Mouse (Mus musculus): Measurements from ENCODE around the gene Enpp1. TPM values are rescaled to one million over a fixed set of nuclear protein-coding genes. Genes with fewer than 3 reads are reported as not detected.
A peak's percentile ranks its signal among the peaks of the same experiment; 100 is the strongest.

The Enpp1 gene
- 4.5 and 4.8 TPM in 2 replicates for polyA plus RNA-seq (2015; fragmentation: Nextera tagmentation; extraction: Ambion mirVana)

DNA sequence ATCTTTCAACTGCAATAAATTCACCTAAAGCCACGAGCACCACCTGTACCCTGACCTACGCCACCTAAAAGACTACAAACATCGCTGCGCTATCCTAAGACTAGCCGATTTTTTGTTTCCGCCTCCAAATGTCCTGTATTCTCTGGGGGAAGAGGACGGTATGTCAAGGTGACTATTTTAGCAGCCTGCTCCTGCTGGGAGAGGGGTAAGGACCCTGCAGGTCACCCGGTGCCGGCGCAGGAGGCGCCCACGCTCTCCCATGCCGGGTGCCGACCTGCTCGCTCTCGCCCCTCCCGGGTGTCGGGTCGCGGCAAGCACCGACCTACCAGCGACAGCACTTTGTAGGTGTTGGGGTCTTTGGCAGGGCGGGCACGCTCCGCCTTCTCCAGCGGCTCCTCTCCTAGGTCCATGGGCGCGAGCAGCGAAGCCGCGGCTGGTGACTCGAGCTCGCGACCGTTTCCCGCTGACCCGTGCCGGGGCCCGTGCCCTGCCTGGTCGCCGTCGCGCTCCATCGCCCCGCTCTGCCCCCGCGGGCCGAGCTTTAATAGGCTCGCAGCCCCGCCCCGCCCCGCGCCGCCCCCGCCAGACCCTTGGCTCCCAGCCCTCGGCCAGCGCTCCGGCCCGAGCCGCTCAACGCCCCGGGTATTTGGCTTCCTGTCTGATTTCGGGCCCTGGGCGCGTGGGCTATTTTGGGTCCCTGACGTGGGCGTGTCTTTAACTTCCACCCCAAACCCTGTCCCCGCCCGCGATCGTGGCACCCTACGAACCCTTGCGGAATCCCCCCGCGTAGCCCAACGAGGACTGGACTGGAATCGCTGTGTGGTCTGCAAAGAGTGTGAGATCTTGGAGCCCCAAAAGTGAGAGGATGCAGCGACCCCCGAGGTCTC, at the start of gene Enpp1:
Gene Enpp1 (minus strand): TSS at position 680 of the 887 bp plus-strand sequence.
- H3K36me3 ChIP-seq (ENCODE audit: control insufficient read depth, insufficient read depth, low read length): no peaks in the 10 kb centered on the region
- 0 out of 2 replicates have a peak within 1 kb of the TSS, but pooled peaks have one; percentile 18 for H3K27ac ChIP-seq (replicated peaks)
- H3K4me1 ChIP-seq (replicated peaks; ENCODE audit: control insufficient read depth, insufficient read depth): no peaks in the 10 kb centered on the region
- DNase-seq (ENCODE audit: low spot score) (peak; percentile 69), ATAC-seq (ENCODE audit: low FRiP score, low TSS enrichment) (peak; percentile 87)
- H3K4me3 ChIP-seq (ENCODE audit: low read depth, low read length): peak within 1 kb of the TSS; percentile 66
- no peaks in the 10 kb centered on the region for H3K27me3 ChIP-seq (ENCODE audit: control insufficient read depth, insufficient read depth, low read length)
- TF ChIP-seq CTCF (IDR thresholded peaks at IDR 0.05; ENCODE audit: low read depth) (no peak), EP300 (optimal IDR thresholded peaks at IDR 0.05) (no peak)
- H3K9ac ChIP-seq (ENCODE audit: low read length): peak within 1 kb of the TSS; percentile 69
- peak within 1 kb of the TSS; percentile 100 for H3K4me2 ChIP-seq (replicated peaks; ENCODE audit: low read depth)
- H3K9me3 ChIP-seq (ENCODE audit: control insufficient read depth, low read length): no peaks in the 10 kb centered on the region
- WGBS: under 1% methylated on average over 72 of the region's 79 CpGs

DNA sequence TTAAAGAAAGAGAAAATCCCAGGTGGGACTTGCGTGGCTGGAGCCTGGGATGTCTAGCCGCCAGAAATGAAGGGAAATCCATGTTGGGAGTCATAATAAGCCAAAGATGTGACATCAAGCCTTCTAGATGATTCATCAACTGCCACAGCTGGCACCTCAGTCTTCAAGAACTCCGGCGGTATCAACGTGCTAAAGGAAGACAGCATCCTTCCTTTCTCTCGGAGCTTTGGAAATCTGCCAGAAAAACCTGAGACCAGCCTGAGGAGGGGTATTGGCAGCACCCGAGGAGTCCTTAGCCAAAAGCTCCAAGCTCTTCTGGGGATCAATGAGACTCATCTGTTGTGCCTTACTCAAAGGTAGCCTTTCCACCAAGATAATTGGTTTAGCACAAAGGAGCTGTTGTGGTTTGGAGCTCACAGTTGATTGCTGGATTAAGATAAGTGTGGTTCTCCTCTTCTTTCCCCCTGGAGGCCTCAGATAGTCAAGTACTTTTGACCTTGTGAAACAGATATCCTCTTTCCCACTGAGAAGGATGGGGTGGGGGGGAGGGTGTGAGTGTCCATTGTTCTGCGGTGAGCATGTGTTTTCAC, 46.5 kb upstream of the Enpp1 start:
- H3K9me3 ChIP-seq (ENCODE audit: control insufficient read depth, low read length): no peaks in the 10 kb centered on the region
- H3K27ac ChIP-seq (replicated peaks): no peak overlapping the region
- no peak overlapping the region for H3K9ac ChIP-seq (ENCODE audit: low read length)
- no peak for DNase-seq (ENCODE audit: low spot score)
- no peaks in the 10 kb centered on the region for H3K4me1 ChIP-seq (replicated peaks; ENCODE audit: control insufficient read depth, insufficient read depth)
- no peaks in the 10 kb centered on the region for H3K36me3 ChIP-seq (ENCODE audit: control insufficient read depth, insufficient read depth, low read length)
- no peak for ATAC-seq (ENCODE audit: low FRiP score, low TSS enrichment)
- no peak for TF ChIP-seq CTCF (IDR thresholded peaks at IDR 0.05; ENCODE audit: low read depth)
- no peak for TF ChIP-seq EP300 (optimal IDR thresholded peaks at IDR 0.05)
- H3K4me2 ChIP-seq (replicated peaks; ENCODE audit: low read depth): no peak overlapping the region
- H3K27me3 ChIP-seq (ENCODE audit: control insufficient read depth, insufficient read depth, low read length): no peaks in the 10 kb centered on the region
- 61% methylated on average over 8 of the region's 8 CpGs for WGBS
- H3K4me3 ChIP-seq (ENCODE audit: low read depth, low read length): no peak overlapping the region

DNA sequence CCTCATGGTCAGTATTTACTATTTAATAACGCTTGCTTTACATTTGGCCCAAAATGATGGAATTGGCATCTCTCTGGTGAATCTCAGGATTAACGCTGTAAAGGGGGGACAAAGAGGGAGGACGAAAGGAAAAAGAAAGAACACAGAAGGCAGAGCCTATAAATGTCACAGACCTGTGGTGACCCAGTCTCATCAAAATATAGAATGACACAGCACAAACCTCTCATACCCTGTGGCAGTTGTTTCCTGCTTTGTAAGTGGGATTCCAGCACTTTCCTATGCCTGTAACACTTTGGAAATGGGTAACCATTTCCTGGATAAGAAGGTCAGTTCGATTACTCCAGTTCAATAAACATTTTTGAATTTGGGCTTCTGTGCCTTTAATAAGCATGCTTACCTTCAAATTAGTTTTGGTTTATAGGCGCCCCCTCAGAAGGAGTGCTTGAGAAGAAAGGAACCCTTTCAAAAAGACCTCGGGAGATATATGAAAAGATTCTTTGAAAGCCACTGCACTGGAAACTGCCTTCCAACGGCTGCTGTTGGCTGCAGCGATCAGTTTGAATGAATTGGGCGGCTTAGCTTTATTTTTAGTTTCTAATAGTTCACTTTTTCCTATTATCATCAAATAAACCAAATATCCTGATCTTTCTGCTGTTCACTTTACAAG, 43.0 kb upstream of the Enpp1 start:
- WGBS: 65% methylated on average over 9 of the region's 9 CpGs
- no peaks in the 10 kb centered on the region for H3K4me1 ChIP-seq (replicated peaks; ENCODE audit: control insufficient read depth, insufficient read depth)
- H3K9me3 ChIP-seq (ENCODE audit: control insufficient read depth, low read length): no peaks in the 10 kb centered on the region
- H3K27me3 ChIP-seq (ENCODE audit: control insufficient read depth, insufficient read depth, low read length): no peaks in the 10 kb centered on the region
- H3K36me3 ChIP-seq (ENCODE audit: control insufficient read depth, insufficient read depth, low read length): no peaks in the 10 kb centered on the region
- H3K4me2 ChIP-seq (replicated peaks; ENCODE audit: low read depth): peak overlapping the region; percentile 41; the same call in 1 of the 2 replicates
- TF ChIP-seq CTCF (IDR thresholded peaks at IDR 0.05; ENCODE audit: low read depth) (no peak), EP300 (optimal IDR thresholded peaks at IDR 0.05) (no peak)
- no peak overlapping the region; the same call in 1 of the 2 replicates for H3K27ac ChIP-seq (replicated peaks)
- no peak for DNase-seq (ENCODE audit: low spot score)
- H3K4me3 ChIP-seq (ENCODE audit: low read depth, low read length): no peak overlapping the region
- no peak overlapping the region for H3K9ac ChIP-seq (ENCODE audit: low read length)
- ATAC-seq (ENCODE audit: low FRiP score, low TSS enrichment): peak; percentile 16; the same call in 1 of the 2 replicates

DNA sequence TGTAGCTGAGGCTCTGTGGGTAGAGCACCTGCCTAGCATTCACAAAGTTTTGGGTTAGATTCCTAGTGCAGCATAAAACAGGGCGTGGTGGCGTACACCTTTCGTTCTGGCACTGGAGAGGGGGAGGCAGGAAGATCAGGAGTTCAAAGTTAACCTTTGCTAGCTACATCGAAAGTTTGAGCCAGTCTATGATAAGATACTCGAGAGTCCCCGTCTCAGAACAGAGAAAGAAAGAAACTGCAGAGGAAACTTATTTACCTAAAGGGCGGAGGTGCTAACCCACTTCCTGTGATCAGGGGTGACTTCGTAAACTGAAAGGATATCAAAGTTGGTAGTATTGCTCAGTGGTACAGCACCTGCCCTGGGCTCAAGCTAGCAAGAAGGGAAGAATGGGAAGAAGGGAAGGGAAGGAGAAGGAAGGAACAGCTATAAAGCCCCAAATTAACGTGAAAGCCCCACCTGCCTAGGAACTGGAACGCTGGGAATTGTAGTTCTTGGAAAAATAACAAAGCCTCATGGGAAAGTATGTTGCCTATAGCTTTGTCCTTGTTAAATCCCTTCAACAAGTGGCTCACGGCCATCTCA, 42.4 kb upstream of the Enpp1 start:
- TF ChIP-seq CTCF (IDR thresholded peaks at IDR 0.05; ENCODE audit: low read depth) (no peak), EP300 (optimal IDR thresholded peaks at IDR 0.05) (no peak)
- peak overlapping the region; percentile 56 for H3K27ac ChIP-seq (replicated peaks)
- no peaks in the 10 kb centered on the region for H3K36me3 ChIP-seq (ENCODE audit: control insufficient read depth, insufficient read depth, low read length)
- ATAC-seq (ENCODE audit: low FRiP score, low TSS enrichment): peak; percentile 89
- 31% methylated on average over 11 of the region's 11 CpGs for WGBS
- no peaks in the 10 kb centered on the region for H3K27me3 ChIP-seq (ENCODE audit: control insufficient read depth, insufficient read depth, low read length)
- H3K4me3 ChIP-seq (ENCODE audit: low read depth, low read length): peak overlapping the region; percentile 21
- DNase-seq (ENCODE audit: low spot score): peak; percentile 48
- H3K4me1 ChIP-seq (replicated peaks; ENCODE audit: control insufficient read depth, insufficient read depth): no peaks in the 10 kb centered on the region
- H3K4me2 ChIP-seq (replicated peaks; ENCODE audit: low read depth): peak overlapping the region; percentile 41
- no peaks in the 10 kb centered on the region for H3K9me3 ChIP-seq (ENCODE audit: control insufficient read depth, low read length)
- H3K9ac ChIP-seq (ENCODE audit: low read length): 0 out of 2 replicates have a peak overlapping the region, but pooled peaks have one; percentile 8

DNA sequence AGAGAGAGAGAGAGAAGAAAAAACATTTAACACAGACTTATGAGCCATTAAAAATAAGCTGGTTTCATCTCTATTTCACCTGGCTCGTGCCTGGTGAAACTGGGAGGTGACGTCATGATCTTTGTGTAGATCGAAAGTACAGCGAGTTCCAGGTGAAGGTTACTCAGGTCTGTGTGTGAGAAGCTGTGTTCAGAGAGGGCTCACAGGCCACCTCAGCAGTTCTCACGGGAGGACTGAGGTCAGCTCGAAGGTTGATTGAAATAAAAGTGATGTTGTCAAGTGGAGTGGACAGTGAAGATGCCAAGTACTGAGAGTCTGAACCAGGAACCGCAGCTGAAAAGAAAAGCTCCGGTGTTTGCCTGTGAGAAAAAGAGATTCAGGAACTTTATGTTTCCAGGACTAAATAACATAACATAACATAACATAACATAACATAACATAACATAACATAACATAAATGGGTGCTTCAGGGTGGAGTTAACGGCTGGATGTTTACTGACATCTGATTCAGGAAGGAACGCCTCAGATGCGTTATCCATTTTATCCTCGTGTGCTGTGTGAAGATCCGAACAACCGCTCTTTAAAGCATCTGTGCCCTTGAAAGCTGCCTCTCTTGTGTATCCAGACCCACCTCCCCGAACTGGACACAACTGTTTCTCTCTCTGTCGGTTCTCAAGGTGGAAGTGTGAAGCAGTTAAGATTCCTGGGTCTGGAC, 41.7 kb upstream of the Enpp1 start:
- Histone ChIP-seq H3K4me1 (replicated peaks; ENCODE audit: control insufficient read depth, insufficient read depth) (no peaks in the 10 kb centered on the region), H3K9me3 (ENCODE audit: control insufficient read depth, low read length) (no peaks in the 10 kb centered on the region), H3K9ac (ENCODE audit: low read length) (no peak overlapping the region), H3K4me2 (replicated peaks; ENCODE audit: low read depth) (peak overlapping the region; percentile 41), H3K27me3 (ENCODE audit: control insufficient read depth, insufficient read depth, low read length) (no peaks in the 10 kb centered on the region), H3K4me3 (ENCODE audit: low read depth, low read length) (peak overlapping the region; percentile 21; the same call in 1 of the 2 replicates), H3K36me3 (ENCODE audit: control insufficient read depth, insufficient read depth, low read length) (no peaks in the 10 kb centered on the region), H3K27ac (replicated peaks) (peak overlapping the region; percentile 56)
- WGBS: 45% methylated on average over 16 of the region's 16 CpGs
- no peak for TF ChIP-seq EP300 (optimal IDR thresholded peaks at IDR 0.05)
- no peak for TF ChIP-seq CTCF (IDR thresholded peaks at IDR 0.05; ENCODE audit: low read depth)
- DNase-seq (ENCODE audit: low spot score): peak; percentile 46
- peak; percentile 77; the same call in 1 of the 2 replicates for ATAC-seq (ENCODE audit: low FRiP score, low TSS enrichment)

Measured in stomach, postnatal 0 days (tissue).